Mouse (Mus musculus) left cerebral cortex, adult 8-10 months (tissue): ENCODE data around the gene Syt3. TPM values are rescaled to one million over a fixed set of nuclear protein-coding genes. Genes with fewer than 3 reads are reported as not detected.
A peak's percentile ranks its signal among the peaks of the same experiment; 100 is the strongest.

Experiments used
- DNase-seq, 2 experiments: peaks; one replicate each; pipeline ENCODE4 v3.0.0; 2022; ENCODE audit warnings: low spot score in 2 of 2
- total RNA-seq, 4 experiments: library from RNA; stranded (reverse); gene quantifications; 2 replicates each; pipeline ENCODE4 v1.2.4; 2022

The Syt3 gene
- total RNA-seq, 4 experiments from 2014 or later = 64.0 to 74.2 (median 69.8) TPM

DNA sequence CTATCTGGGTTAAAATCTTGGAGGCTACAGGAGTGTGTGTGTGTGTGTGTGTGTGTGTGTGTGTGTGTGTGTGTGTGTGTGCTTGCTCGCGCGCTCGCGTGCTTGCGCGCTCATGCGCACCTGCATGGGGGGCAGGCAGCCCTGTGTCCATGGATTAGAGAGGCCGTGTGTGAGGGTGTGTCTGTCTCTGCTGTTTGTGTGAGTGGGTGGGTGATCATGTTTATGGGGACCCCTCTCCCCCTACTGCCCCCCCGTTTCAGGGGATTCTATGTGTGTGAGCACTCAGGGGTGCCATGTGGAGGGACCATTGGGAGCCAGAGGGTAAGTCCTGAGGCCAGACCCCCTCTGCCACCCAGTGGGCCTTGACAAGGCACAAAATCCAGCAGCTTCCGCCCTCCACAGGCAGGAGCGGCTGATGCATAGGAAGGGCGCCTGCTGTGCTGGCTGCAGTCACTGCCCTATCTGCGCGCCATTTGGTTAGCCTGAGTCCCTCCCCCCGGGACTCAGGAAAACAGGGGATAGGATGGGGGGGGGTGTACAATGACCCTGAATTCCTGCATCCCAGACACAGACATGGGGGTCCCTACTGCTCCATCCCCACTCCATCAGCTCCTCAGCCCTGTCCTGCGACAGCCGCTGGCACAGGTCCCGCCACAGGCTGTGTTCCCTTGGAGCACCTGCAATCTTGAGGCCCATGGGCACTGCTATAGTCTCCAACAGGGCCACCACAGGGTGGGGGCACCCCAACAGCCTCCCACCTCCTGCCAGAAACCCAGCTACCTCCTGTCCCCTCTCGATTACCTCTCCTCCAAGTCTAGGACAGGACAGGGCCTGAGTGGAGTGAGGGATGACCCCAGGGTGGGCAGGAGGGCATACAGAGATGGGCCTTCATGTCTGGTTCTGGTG, 59.6 kb downstream of the Syt3 start:
- peak in 1 of 2 experiments; percentile 50 for DNase-seq

DNA sequence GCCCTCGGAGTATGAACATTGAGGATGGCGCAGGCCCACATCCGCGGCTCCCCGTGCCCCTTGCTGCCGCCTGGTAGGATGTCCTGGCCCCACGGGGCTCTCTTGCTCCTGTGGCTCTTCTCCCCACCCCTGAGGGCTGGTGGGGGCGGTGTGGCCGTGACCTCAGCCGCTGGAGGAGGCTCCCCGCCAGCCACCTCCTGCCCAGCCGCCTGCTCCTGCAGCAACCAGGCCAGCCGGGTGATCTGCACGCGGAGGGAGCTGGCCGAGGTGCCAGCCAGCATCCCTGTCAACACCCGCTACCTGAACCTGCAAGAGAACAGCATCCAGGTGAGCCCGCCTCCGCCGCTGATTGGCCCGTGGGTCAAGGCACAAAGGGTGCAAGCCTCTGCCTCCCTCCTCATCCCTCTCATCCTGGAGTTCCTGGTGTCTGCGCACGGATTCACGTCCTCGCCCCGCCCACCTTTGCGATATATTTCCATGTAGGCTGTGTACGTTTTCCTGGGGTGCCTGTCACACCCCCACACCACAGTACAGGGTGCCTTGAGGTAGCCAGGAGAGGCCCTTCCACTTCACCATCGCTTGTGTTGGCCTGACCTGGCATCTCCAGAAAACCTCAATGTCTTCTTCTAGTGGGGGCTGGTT, 61.1 kb downstream of the Syt3 start:
- DNase-seq = peak in 1 of 2 experiments; percentile 41

DNA sequence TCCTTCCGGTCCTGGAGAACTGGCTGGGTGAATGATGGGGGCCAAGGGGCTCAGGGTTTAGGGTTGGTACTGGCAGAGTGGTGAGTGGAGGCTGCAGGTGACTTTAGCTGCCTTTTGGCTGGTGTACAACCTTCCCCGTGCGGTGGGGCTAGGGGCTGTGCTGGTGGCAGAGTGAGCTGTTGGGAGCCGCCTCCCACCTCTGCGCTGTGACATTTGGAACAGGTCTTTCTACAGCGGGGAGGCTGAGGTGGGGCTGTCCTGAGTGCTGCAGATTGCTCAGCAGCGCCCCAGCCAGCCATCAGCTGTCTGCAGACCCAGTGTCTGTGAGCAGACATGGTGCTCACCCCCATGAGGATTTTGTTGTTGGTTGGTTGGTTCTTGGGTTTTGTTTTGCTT, 61.6 kb downstream of the Syt3 start:
- no peak for DNase-seq

DNA sequence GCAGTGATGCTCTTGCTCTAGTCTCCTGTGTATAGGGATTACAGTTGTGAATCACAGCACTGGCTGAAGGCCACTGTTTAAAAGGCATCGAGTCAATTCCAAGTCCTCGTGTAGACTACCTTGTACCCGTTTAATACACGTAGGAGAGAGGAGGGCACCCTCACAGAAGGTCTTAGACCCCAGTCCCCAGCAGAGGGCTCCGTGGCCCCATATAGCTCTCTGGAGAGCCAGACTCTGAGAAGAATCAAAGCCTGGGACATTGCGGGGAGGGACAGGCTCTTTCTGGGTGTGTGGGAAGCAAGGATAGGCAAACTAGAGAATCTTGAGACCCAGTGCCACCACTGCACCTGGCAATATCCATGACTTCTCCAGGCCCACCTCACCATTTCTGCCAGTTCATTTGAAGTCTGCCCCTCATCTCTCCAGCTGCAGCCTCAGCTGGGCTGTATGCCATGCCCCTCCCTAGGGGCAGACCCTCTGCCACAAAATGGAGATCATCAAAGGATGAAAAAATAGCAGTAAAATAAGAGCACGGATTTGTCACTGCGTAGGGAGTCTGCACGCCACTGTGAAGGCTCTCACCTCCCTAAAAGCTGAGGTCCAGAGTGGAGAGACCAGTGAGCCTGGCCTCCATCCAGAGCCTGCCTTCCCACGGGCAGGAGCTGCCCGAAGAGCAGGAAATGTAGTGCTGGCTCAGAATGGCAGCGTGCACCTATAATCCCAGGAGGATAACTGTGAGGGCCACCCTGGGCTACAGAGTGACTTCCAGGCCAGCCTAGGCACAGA, 62.4 kb downstream of the Syt3 start:
- DNase-seq = no peak

Other genes starting within 250 kb of the Syt3 start
- gene Klk1b16, start 247.3 kb upstream of the Syt3 start, total RNA-seq = not detected
- gene Klk1b24, start 195.9 kb upstream of the Syt3 start, total RNA-seq = not detected
- gene Klk1b3, start 185.9 kb upstream of the Syt3 start, total RNA-seq = not detected
- not detected for gene Klk1b4, start 176.7 kb upstream of the Syt3 start, total RNA-seq
- not detected for gene Klk1b5, start 168.2 kb upstream of the Syt3 start, total RNA-seq
- gene Klk1, start 158.7 kb upstream of the Syt3 start, total RNA-seq = not detected
- gene Gm36864, start 147.9 kb upstream of the Syt3 start, total RNA-seq = not detected
- gene 1700028J19Rik, start 137.4 kb upstream of the Syt3 start, total RNA-seq = 1 to 10 TPM in 3 of 4 experiments, under 1 TPM in 1; 0.87 to 1.8 (median 1.4) TPM
- gene 2410002F23Rik, start 137.4 kb upstream of the Syt3 start, total RNA-seq = 10 to 100 TPM; 81.6 to 96.2 (median 87.1) TPM
- gene Acp4, start 126.7 kb upstream of the Syt3 start, total RNA-seq = under 1 TPM in 1 of 4 experiments, not detected in 3; 0.21 TPM
- not detected for gene Gm15517, start 122.7 kb upstream of the Syt3 start, total RNA-seq
- gene Clec11a, start 77.2 kb upstream of the Syt3 start, total RNA-seq = 1 to 10 TPM; 2.6 to 3.7 (median 3.1) TPM
- gene Shank1, start 73.8 kb upstream of the Syt3 start, total RNA-seq = 100 to 1,000 TPM; 509 to 568 (median 540) TPM
- 1 to 10 TPM; 1.5 to 2.8 (median 2.2) TPM for gene 1700008O03Rik, start 1.7 kb downstream of the Syt3 start, total RNA-seq
- 100 to 1,000 TPM; 272 to 301 (median 284) TPM for gene Lrrc4b, start 44.9 kb downstream of the Syt3 start, total RNA-seq
- gene Aspdh, start 81.3 kb downstream of the Syt3 start, total RNA-seq = 1 to 10 TPM; 5.2 to 9.7 (median 6.4) TPM
- gene Josd2, start 83.9 kb downstream of the Syt3 start, total RNA-seq = 10 to 100 TPM; 84.0 to 90.6 (median 87.5) TPM
- gene Emc10, start 112.4 kb downstream of the Syt3 start, total RNA-seq = 100 to 1,000 TPM; 186 to 208 (median 193) TPM
- gene Fam71e1, start 112.5 kb downstream of the Syt3 start, total RNA-seq = 10 to 100 TPM; 19.7 to 22.5 (median 20.8) TPM
- 1 to 10 TPM in 2 of 4 experiments, under 1 TPM in 2; 0.63 to 2.2 (median 1.4) TPM for gene Mybpc2, start 140.6 kb downstream of the Syt3 start, total RNA-seq
- gene Spib, start 148.0 kb downstream of the Syt3 start, total RNA-seq = under 1 TPM in 1 of 4 experiments, not detected in 3; 0.22 TPM
- gene Pold1, start 164.7 kb downstream of the Syt3 start, total RNA-seq = 10 to 100 TPM; 10.5 to 13.8 (median 12.8) TPM
- gene Nr1h2, start 169.8 kb downstream of the Syt3 start, total RNA-seq = 10 to 100 TPM; 61.1 to 71.4 (median 64.3) TPM
- gene Napsa, start 188.3 kb downstream of the Syt3 start, total RNA-seq = not detected
- gene Kcnc3, start 206.6 kb downstream of the Syt3 start, total RNA-seq = 10 to 100 TPM; 85.4 to 98.3 (median 97.3) TPM